Mouse (Mus musculus) mouse trophoblast stem cell (cell line): Measurements from ENCODE around the gene Sh3glb2.

Source experiments
- in situ Hi-C, 2 experiments: fragments of 300-500 bp; cut with MseI, MboI; formaldehyde crosslinking; loops; 2 replicates in 1 of 2; 3 replicates in 1 of 2; pipeline ENCODE4 v1.15.1; 2025

The Sh3glb2 gene

DNA sequence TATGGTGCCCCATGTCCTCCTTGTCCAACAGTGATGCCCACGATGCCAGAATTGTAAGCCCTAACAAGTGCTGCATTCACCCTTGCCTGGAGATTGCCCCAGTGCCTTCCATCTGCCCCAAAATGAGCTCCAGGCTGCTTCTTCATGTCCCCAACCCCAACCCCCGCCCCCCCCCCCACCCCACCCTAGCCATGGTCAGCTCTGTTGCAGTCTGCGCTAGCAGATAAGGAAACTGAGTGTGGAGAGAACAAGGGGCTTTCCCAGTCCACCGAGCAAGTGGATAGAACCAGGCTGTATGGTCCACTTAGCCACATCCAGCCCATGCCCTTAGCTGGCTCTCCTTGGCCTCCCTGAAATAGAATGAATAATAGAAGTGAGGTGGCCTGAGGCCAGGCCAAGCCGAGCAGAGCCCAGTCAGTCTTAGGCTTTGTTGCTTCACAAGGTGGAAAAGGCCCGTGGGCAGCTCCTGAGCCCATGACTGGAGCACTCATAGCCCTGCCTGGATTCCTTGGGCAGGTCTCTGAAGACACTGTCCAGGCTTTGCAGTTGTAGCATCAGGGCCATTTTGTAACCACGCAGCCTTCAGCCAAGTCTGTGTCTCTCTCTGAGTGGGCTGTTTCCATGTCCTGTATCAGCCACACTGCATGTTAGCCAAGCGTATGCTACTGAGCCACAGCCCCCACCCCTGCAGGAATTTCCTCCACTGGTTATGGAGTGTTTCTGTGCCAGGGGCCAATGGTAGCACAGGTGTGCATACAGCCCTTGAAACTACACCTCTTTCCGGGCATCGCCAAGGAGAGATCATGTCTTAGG, 21.6 kb upstream of the Sh3glb2 start:
- in situ Hi-C loops: no loop called here

DNA sequence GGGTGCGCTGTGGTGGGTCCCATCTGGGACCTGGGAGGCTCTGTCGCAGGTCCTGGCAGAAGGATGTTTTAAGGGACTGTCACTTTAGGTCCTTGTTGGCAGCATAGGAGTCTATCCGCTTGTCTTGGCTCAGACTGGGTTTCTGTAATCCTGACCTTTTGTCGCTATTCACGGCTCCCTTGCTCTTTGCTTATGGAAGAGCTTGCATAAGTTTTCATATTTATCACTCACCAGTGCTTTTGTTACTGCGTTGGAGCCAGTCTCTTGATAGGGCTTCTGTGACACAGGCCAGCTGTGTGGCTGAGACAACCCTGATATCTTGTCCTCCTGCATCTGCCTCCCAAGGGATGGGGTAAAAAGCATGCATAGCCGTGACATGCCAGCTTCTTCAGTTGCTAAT, 20.2 kb upstream of the Sh3glb2 start:
- in situ Hi-C loops: no loop called here

- in situ Hi-C loops: no loop called here
Observed at GRCm38 (mm10) chr2:30377721-30378120, 18.6 kb upstream of the Sh3glb2 start.

- in situ Hi-C loops: no loop called here
Observed at GRCm38 (mm10) chr2:30375893-30376292, 16.8 kb upstream of the Sh3glb2 start.

- in situ Hi-C loops: no loop called here
Observed at GRCm38 (mm10) chr2:30372726-30373125, 13.6 kb upstream of the Sh3glb2 start.

DNA sequence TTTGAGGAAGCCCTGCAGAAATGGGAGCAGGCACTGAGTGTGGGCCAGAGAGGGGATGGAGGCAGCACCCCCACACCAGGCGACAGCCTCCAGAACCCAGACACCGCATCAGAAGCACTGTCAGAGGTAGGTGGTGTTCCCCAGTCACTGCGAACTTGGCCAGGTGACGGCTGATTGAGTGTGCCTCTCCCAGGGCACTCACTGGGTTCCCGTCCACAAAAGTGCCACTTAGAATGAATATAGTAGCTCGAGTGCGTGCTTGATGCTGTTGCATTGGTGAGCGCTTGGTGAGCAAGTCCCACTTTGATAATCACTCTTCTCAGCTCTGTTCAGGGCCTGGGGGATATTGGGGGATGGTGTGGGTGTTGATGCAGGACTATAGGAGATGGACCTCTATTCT, 12.4 kb upstream of the Sh3glb2 start:
- in situ Hi-C loops: no loop called here

GRCm38 (mm10) chr2:30366203-30366602, 7.1 kb upstream of the Sh3glb2 start:
- in situ Hi-C loops: no loop called here

DNA sequence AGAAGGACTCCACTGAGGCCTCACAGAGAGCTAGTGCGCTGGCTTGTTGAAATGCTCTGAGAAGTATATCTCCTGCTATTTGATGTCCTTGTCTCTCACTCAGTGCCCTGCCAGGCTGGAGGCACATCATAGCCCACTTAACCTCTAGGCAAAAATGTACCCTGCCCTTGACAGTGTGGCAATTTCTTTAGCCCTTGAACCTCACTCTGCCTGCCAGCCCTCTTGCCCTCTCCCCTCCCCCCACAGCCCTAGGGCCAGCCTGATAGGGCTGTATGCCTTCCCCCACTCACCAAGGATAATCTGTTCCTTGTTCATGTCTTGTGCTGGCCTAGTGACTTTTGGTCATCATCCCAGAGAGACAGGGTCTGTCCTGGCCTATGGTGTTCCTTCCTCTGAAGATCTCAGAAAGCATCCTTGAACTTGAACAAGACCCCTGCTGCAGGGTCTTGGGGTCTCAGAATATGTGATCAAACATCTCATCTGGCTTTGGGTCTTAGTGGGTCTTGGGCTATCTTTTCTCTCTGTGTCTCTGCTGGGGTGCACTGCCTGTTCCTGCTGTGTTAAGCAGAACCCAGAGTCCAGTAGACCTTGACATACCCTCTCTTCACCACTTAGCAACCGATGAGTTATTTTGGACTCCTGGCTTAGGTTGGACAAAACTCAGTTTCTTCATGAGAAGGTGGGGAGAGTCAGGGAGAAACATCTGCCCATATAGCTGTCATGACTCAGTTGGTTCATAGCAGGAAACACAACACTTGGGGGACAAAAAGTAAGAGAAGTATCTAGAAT, 6.3 kb upstream of the Sh3glb2 start:
- in situ Hi-C loops: no loop called here

DNA sequence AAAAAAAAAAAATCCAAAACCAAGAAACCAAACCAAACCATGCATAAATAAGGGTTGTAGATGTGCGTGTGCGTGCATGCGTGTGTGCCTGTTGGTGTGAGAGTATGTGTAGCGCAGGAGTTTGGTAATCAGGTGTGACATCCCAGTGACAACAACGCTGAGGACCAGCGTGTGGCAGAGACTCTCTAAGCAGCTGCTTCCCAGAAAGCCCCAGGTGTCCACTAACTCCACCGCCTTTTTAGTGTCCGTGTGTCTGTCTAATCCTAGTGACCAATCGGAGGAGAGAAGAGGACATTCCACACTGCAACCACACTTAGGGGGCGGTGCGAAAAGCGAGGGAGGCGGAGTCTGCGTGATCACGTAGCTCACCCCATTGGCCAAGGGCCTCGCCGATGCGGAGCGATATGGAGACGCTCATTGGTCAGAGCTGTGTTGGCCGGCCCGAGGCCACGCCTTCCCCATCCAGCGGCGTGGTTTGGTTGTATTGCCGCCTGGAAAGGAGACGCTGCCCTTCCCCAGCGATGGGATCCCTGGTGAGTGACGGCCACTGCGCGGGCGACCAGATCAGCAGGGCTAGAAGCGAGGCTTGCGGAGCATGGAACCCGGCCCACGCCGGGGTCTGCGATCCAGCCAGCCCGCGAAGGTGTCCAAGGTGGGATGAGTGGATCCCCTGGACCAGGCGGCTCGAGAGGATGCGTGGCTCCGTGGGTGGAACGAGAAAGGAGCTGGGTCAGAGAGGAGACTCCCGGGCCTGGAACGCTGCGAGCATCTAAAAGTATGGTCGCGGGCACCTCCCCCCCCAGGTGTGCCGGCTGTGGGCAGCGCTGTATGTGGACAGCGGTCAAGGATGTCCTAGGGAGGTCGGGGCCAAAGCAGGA, 4.9 kb upstream of the Sh3glb2 start, which contains the start of gene Miga2:
TSS of gene Miga2 (plus strand) at position 461 of the 878 bp plus-strand sequence.
- in situ Hi-C loops: no loop called here

GRCm38 (mm10) chr2:30362865-30363264, 3.7 kb upstream of the Sh3glb2 start:
- in situ Hi-C loops: no loop called here

GRCm38 (mm10) chr2:30360626-30361025, 1.5 kb upstream of the Sh3glb2 start:
- in situ Hi-C loops: no loop called here

GRCm38 (mm10) chr2:30357552-30358510, 1.3 kb downstream of the Sh3glb2 start:
- in situ Hi-C loops: no loop called here

DNA sequence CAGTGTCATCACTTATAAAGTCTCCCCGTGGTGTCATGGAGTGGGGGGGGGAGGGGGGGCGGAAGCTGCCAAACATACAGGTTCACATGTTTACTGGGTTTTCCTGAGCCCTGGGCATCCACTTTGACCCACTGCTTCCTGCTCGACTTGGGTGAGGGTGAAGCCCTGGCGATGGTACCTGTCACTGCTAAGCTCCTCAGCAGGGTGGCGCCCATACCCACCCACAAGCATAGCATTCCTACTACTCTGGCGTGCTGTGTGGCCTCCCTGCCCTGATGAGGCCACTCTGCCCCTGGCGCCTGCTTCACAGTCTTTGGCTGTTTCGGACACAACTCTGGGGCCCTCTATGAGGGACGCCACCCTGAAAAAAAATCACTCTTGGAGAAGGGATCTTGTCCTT, 2.2 kb downstream of the Sh3glb2 start:
- in situ Hi-C loops: no loop called here

GRCm38 (mm10) chr2:30356266-30356665, 2.9 kb downstream of the Sh3glb2 start:
- in situ Hi-C loops: no loop called here

GRCm38 (mm10) chr2:30355861-30356260, 3.3 kb downstream of the Sh3glb2 start:
- in situ Hi-C loops: no loop called here

GRCm38 (mm10) chr2:30351149-30351548, 8.0 kb downstream of the Sh3glb2 start:
- in situ Hi-C loops: no loop called here

- in situ Hi-C loops: no loop called here
Observed at GRCm38 (mm10) chr2:30349196-30349595, 9.9 kb downstream of the Sh3glb2 start.

DNA sequence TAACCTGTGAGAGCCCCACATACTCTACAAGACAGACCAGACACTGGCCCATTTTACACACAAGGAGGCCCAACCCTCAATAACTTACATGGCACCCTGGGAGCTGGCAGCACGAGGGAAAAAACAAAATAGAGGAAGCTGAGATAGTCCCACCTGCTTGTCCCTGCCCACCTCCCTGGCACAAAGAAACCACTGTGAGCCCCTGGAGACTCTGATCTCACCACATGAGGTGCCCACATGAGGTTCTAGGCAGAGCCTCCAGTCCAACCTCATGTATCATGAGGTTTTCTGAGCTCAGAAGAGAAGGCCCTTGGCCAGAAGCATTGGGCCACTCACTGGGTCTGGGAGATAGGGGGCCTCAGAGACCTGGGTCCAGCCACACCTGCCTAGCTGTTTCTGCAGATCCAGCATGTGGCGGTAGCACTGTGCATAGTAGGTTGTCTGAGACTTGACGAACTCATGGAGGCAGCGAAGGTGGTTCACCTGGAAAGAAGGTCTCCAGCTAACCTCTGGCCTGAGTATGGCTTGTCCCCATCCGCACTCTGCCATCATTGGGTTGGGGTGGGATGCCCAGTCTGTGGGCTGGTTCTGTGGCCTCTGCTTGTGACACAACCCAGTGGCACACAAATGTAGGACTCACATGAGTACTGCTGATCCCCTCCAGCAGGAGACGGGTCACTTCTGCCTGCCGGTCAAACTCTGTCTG, 13.0 kb downstream of the Sh3glb2 start:
- in situ Hi-C loops: no loop called here

- in situ Hi-C loops: no loop called here
Observed at GRCm38 (mm10) chr2:30343601-30344137, 15.5 kb downstream of the Sh3glb2 start.

DNA sequence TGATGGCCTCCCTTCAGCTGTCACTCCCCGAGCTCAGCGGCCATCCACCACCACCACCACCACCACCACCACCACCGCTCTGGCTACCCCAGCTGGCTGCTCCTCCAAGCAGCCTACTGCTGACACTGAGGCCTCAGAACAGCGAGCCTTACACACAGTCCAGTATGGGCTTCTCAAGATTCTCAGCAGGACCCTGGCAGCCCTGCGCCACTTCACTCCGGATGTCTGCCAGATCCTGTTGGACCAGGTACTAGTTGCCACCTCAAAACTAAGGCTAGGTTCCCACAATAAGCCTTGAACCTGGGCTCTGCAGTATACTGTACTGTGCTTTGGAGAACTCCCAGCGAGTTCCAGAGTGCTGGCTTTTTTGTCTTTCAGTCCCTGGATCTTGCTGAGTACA, 16.6 kb downstream of the Sh3glb2 start:
- in situ Hi-C loops: no loop called here
